Mouse (Mus musculus): Measurements from ENCODE around the gene Gipr.

GRCm38 (mm10) chr7:19109565-19109964 lies 56.4 kb downstream of the Gipr start:
- no peak for TF ChIP-seq CTCF (IDR thresholded peaks at IDR 0.05; ENCODE audit: extremely low read depth, insufficient read depth, insufficient read length, insufficient replicate concordance)
- no peak for TF ChIP-seq POLR2A (IDR thresholded peaks at IDR 0.05; ENCODE audit: low read depth, low read length)

Measured in spleen, adult 2 months (tissue).